Mouse (Mus musculus) midbrain, embryonic 15.5 days (tissue): ENCODE measurements at regions not wholly inside any gene's neighbourhood (a gene's known extent, or its start where the extent isn't known, plus 50 kb on each side); places are given as distances from the start of the nearest gene placed in this dataset.

ENCODE experiments used
- ATAC-seq: fragments of 200-750 bp; cut with Nextera tagmentation; replicated peaks from 2 replicates; pipeline ENCODE4 v1.8.0; 2017; ENCODE audit warnings: moderate TSS enrichment
- H3K27ac ChIP-seq: fragments of 300-500 bp; sonication (generic); 2 replicates; pipeline ENCODE4 v1.5.1; 2015; ENCODE audit warnings: mild to moderate bottlenecking, inconsistent platforms
- H3K27me3 ChIP-seq: fragments of 300-500 bp; sonication (generic); replicated peaks from 2 replicates; pipeline ENCODE4 v1.6.1; 2015; ENCODE audit warnings: inconsistent platforms
- H3K36me3 ChIP-seq: fragments of 300-500 bp; sonication (generic); replicated peaks from 2 replicates; pipeline ENCODE4 v1.6.1; 2015; ENCODE audit warnings: inconsistent platforms
- H3K4me1 ChIP-seq: fragments of 300-500 bp; sonication (generic); 2 replicates; pipeline ENCODE4 v1.6.1; 2015; ENCODE audit warnings: inconsistent platforms
- H3K4me2 ChIP-seq: fragments of 300-500 bp; sonication (generic); 2 replicates; pipeline ENCODE4 v1.6.1; 2015; ENCODE audit warnings: inconsistent platforms, mild to moderate bottlenecking, moderate library complexity
- H3K4me3 ChIP-seq: fragments of 300-500 bp; sonication (generic); 2 replicates; pipeline ENCODE4 v1.5.1; 2015; ENCODE audit warnings: mild to moderate bottlenecking, inconsistent platforms
- H3K9ac ChIP-seq: fragments of 300-500 bp; sonication (generic); 2 replicates; pipeline ENCODE4 v1.6.1; 2015; ENCODE audit warnings: mild to moderate bottlenecking, inconsistent platforms
- H3K9me3 ChIP-seq: fragments of 300-500 bp; sonication (generic); 2 replicates; pipeline ENCODE4 v1.6.1; 2016; ENCODE audit warnings: inconsistent platforms
- WGBS: fragments of 180-500 bp; shearing (Covaris S2); methylation state at CpG from one replicate; pipeline ENCODE4 v1.1.7; 2015; ENCODE audit warnings: mixed read lengths; 5-methylcytosine and 5-hydroxymethylcytosine counted together

GRCm38 (mm10) chr3:114790005-114790404 is 113.9 kb upstream of the Olfm3 start:
- Histone ChIP-seq H3K27ac (no peak overlapping the region), H3K9ac (no peak overlapping the region), H3K4me1 (no peaks in the 10 kb centered on the region), H3K27me3 (no peaks in the 10 kb centered on the region), H3K4me3 (no peak overlapping the region), H3K9me3 (no peaks in the 10 kb centered on the region), H3K36me3 (no peaks in the 10 kb centered on the region), H3K4me2 (no peak overlapping the region)
- no peak for ATAC-seq
- 83% methylated on average over 2 of the region's 2 CpGs for WGBS

- Histone ChIP-seq H3K9me3 (no peaks in the 10 kb centered on the region), H3K27me3 (no peaks in the 10 kb centered on the region), H3K4me1 (no peaks in the 10 kb centered on the region), H3K4me3 (no peak overlapping the region), H3K36me3 (no peaks in the 10 kb centered on the region), H3K27ac (no peak overlapping the region), H3K4me2 (no peak overlapping the region), H3K9ac (no peak overlapping the region)
- 82% methylated on average over 2 of the region's 2 CpGs for WGBS
- no peak for ATAC-seq
These were observed 70.8 kb upstream of the Olfm3 start for GRCm38 (mm10) chr3:114833120-114833519.
